Mouse (Mus musculus) testis, adult 2 months (tissue): ENCODE data around the gene Gm21936.
"Not testable (repeated sequence)": the region's sequence is repeated elsewhere in the genome, so short reads cannot be mapped to it uniquely, and the experiment has no call there.

Experiments used
- CTCF ChIP-seq: fragments of 200-500 bp; IDR thresholded peaks from 2 replicates; pipeline ENCODE4 v1.5.1; 2012; ENCODE audit warnings: low read depth, mild to moderate bottlenecking, inconsistent platforms, low read length, moderate library complexity; ENCODE audit not compliant: control insufficient read depth, insufficient read depth, insufficient replicate concordance
- POLR2A ChIP-seq: fragments of 200-500 bp; IDR thresholded peaks from 2 replicates; pipeline ENCODE4 v1.6.1; 2012; ENCODE audit warnings: low read depth, mild to moderate bottlenecking, inconsistent platforms, low read length, moderate library complexity; ENCODE audit not compliant: control insufficient read depth

DNA sequence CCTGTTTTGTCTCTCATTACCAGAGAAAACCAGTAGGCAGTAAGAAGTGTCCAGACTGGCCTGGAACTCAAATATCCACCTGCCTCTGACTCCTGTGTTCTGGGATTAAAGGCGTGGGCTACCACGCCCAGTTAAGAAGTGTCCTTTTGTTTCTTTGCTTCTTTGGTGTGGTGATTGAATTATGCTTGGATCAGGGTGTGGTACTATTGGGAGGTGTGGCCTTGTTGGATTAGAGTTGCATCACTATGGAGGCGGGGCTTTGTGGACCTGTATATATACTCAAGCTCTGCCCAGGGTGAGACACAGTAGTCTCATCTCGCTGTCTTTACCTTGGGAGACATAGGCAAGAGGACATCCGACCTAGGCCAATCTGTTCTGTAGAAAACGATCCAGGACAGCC, 21.0 kb downstream of the Gm21936 start, which contains the start of gene BB287469:
- not testable (repeated sequence) for TF ChIP-seq POLR2A, CTCF
